Mouse (Mus musculus) layer of hippocampus, adult 9-11 months (tissue): ENCODE data around the gene Opcml.

ENCODE experiments used
- DNase-seq: peaks from one replicate; pipeline ENCODE4 v3.0.0; 2022

Opcml gene

GRCm38 (mm10) chr9:28336511-28337208 is 546.1 kb downstream of the Opcml start:
- peak; percentile 40 for DNase-seq

GRCm38 (mm10) chr9:28337837-28338236 is 547.3 kb downstream of the Opcml start:
- DNase-seq = no peak

- DNase-seq = no peak
Observed at GRCm38 (mm10) chr9:28354978-28355377, 564.4 kb downstream of the Opcml start.

- no peak for DNase-seq
Observed at GRCm38 (mm10) chr9:28357946-28358345, 567.4 kb downstream of the Opcml start.

GRCm38 (mm10) chr9:28360691-28361090 is 570.1 kb downstream of the Opcml start:
- no peak for DNase-seq

GRCm38 (mm10) chr9:28364473-28365159 is 574.0 kb downstream of the Opcml start:
- DNase-seq = peak; percentile 65

- DNase-seq = no peak
Observed at GRCm38 (mm10) chr9:28365160-28365473, 574.5 kb downstream of the Opcml start.

GRCm38 (mm10) chr9:28386527-28387175 is 596.1 kb downstream of the Opcml start:
- peak; percentile 86 for DNase-seq

GRCm38 (mm10) chr9:28395222-28395621 is 604.6 kb downstream of the Opcml start:
- DNase-seq = no peak

GRCm38 (mm10) chr9:28395638-28396037 is 605.1 kb downstream of the Opcml start:
- DNase-seq = no peak

- DNase-seq = peak; percentile 36
Observed at GRCm38 (mm10) chr9:28402770-28403650, 612.4 kb downstream of the Opcml start.

- DNase-seq = peak; percentile 76
Observed at GRCm38 (mm10) chr9:28403831-28404562, 613.4 kb downstream of the Opcml start.

GRCm38 (mm10) chr9:28404616-28405015 is 614.0 kb downstream of the Opcml start:
- no peak for DNase-seq

GRCm38 (mm10) chr9:28405816-28406215 is 615.2 kb downstream of the Opcml start:
- DNase-seq = no peak

GRCm38 (mm10) chr9:28420808-28421207 is 630.2 kb downstream of the Opcml start:
- no peak for DNase-seq

- DNase-seq = no peak
Observed at GRCm38 (mm10) chr9:28423407-28423806, 632.8 kb downstream of the Opcml start.

- DNase-seq = no peak
Observed at GRCm38 (mm10) chr9:28432159-28432558, 641.6 kb downstream of the Opcml start.

- no peak for DNase-seq
Observed at GRCm38 (mm10) chr9:28438752-28439151, 648.2 kb downstream of the Opcml start.

- DNase-seq = no peak
Observed at GRCm38 (mm10) chr9:28439433-28440191, 649.0 kb downstream of the Opcml start.

GRCm38 (mm10) chr9:28440192-28440795 is 649.7 kb downstream of the Opcml start:
- no peak for DNase-seq

GRCm38 (mm10) chr9:28444485-28444884 is 653.9 kb downstream of the Opcml start:
- peak; percentile 36 for DNase-seq
